Mouse (Mus musculus): ENCODE measurements at regions not wholly inside any gene's neighbourhood (a gene's known extent, or its start where the extent isn't known, plus 50 kb on each side); places are given as distances from the start of the nearest gene placed in this dataset.

DNA sequence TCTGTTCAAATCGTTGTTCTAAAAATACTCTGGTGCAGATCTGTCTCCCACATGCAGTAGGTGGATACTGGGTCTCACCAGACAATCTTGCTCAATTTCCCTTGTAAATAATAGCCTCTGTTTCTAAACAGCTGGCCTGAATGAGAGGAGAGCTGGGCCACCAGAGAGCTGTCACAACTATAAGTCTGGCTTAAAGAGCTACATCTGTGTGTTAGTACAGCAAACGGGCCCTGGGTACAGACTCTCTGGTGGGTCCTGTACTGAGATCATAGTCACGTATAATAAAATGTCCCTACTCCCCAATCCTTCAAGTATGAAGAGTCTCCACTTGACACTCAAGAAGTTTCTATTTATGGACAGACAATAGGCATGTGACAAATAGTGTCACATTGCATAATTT, 375.7 kb upstream of the Noct start:
- TF ChIP-seq CTCF (IDR thresholded peaks at IDR 0.05; ENCODE audit: low read depth, low read length) (no peak), TAL1 (conservative IDR thresholded peaks at IDR 0.05; ENCODE audit: low read depth, low read length) (no peak), GATA1 (IDR thresholded peaks at IDR 0.05; ENCODE audit: borderline replicate concordance, low read length) (no peak), POLR2AphosphoS5 (IDR thresholded peaks at IDR 0.05; ENCODE audit: insufficient replicate concordance, low read depth, low read length) (no peak)
